Mouse (Mus musculus): ENCODE results near the gene Iqcj. TPM values are rescaled to one million over a fixed set of nuclear protein-coding genes. Genes with fewer than 3 reads are reported as not detected.
A peak's percentile ranks its signal among the peaks of the same experiment; 100 is the strongest.

Iqcj gene
- polyA plus RNA-seq, 1 experiment: not detected

DNA sequence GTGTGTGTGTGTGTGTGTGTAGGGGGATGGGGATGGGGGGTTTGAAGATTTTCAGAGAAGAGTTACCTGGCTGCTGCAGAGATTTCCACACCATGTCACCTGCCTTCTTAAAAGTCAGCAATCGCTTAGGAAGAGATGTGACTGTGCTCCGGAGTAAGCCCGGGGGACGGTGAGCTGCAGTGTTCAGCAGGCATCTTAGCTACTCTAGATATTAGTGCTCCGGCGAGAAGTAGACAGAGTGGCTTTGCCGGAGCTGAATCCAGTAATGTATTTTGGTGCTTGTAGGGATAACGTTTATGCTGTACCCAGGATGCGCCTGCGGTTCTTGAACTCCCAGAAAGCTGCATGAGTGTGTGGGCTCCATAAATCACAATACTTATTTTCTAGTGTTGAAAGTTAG lies 748 bp downstream of the Iqcj start:
- H3K36me3 ChIP-seq (ENCODE audit: control insufficient read depth, insufficient read depth): no peaks in the 10 kb centered on the region
- no peak overlapping the region for H3K4me2 ChIP-seq (ENCODE audit: low read depth)
- TF ChIP-seq POLR2A (IDR thresholded peaks at IDR 0.05; ENCODE audit: insufficient read length, low read depth): no peak
- no peak for TF ChIP-seq POLR2AphosphoS2 (IDR thresholded peaks at IDR 0.05; ENCODE audit: insufficient read length, low read depth)
- no peak for TF ChIP-seq E2F4 (IDR thresholded peaks at IDR 0.05; ENCODE audit: insufficient read depth)
- TF ChIP-seq USF1 (IDR thresholded peaks at IDR 0.05; ENCODE audit: low read depth): no peak
- TF ChIP-seq SRF (IDR thresholded peaks at IDR 0.05; ENCODE audit: control insufficient read depth, insufficient read length, low read depth): no peak
- no peak for TF ChIP-seq TCF3 (IDR thresholded peaks at IDR 0.05; ENCODE audit: insufficient read length, low read depth)
- no peak for TF ChIP-seq MYOG (IDR thresholded peaks at IDR 0.05; ENCODE audit: control insufficient read depth in 1 of 3, insufficient read depth in 1 of 3, insufficient read length in 2 of 3, low read depth in 2 of 3)
- TF ChIP-seq MYOD1 (IDR thresholded peaks at IDR 0.05; ENCODE audit: control insufficient read depth in 1 of 3, insufficient read length in 2 of 3, low read depth in 2 of 3): no peak
- TF ChIP-seq MAX (IDR thresholded peaks at IDR 0.05; ENCODE audit: low read depth): no peak
- TF ChIP-seq TCF12 (IDR thresholded peaks at IDR 0.05; ENCODE audit: insufficient read depth, poor library complexity, severe bottlenecking): no peak
- no peak for TF ChIP-seq REST (IDR thresholded peaks at IDR 0.05; ENCODE audit: insufficient read depth, insufficient read length)
- no peak for TF ChIP-seq CEBPB (IDR thresholded peaks at IDR 0.05; ENCODE audit: insufficient read depth, poor library complexity, severe bottlenecking)
- H3ac ChIP-seq (ENCODE audit: control insufficient read depth, insufficient read length): no peak overlapping the region
- H3K79me2 ChIP-seq (ENCODE audit: control insufficient read depth, insufficient read depth): no peaks in the 10 kb centered on the region
- H3K4me3 ChIP-seq: no peak overlapping the region
- peaks cover 5% of the 10 kb centered on the region for H3K27me3 ChIP-seq (ENCODE audit: control insufficient read depth, insufficient read depth, insufficient read length)

DNA sequence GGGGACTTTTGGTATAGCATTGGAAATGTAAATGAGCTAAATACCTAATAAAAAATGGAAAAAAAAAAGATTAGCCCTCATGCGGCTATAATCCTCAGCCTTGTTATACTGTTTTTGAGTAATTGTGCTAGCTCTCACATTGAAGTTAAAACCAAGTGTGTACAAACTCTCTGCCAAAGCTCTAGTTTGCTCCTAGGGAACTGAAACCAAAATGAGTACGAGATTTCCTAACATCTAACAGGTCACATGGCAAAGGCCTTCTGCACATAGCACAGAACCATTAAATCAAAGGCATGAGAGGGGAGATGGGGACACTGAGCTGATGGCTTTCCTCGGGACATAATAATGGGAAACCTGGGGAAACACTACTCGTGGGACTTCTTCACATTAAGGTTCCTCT lies 10.5 kb downstream of the Iqcj start:
- TF ChIP-seq USF1 (IDR thresholded peaks at IDR 0.05; ENCODE audit: low read depth): no peak
- TF ChIP-seq REST (IDR thresholded peaks at IDR 0.05; ENCODE audit: insufficient read depth, insufficient read length): no peak
- TF ChIP-seq MYOG (IDR thresholded peaks at IDR 0.05; ENCODE audit: control insufficient read depth in 1 of 3, insufficient read depth in 1 of 3, insufficient read length in 2 of 3, low read depth in 2 of 3): no peak
- TF ChIP-seq POLR2AphosphoS2 (IDR thresholded peaks at IDR 0.05; ENCODE audit: insufficient read length, low read depth): no peak
- TF ChIP-seq TCF12 (IDR thresholded peaks at IDR 0.05; ENCODE audit: insufficient read depth, poor library complexity, severe bottlenecking): no peak
- no peak for TF ChIP-seq SRF (IDR thresholded peaks at IDR 0.05; ENCODE audit: control insufficient read depth, insufficient read length, low read depth)
- no peak for TF ChIP-seq CEBPB (IDR thresholded peaks at IDR 0.05; ENCODE audit: insufficient read depth, poor library complexity, severe bottlenecking)
- TF ChIP-seq TCF3 (IDR thresholded peaks at IDR 0.05; ENCODE audit: insufficient read length, low read depth): no peak
- TF ChIP-seq E2F4 (IDR thresholded peaks at IDR 0.05; ENCODE audit: insufficient read depth): no peak
- TF ChIP-seq MYOD1 (IDR thresholded peaks at IDR 0.05; ENCODE audit: control insufficient read depth in 1 of 3, insufficient read length in 2 of 3, low read depth in 2 of 3): no peak
- Histone ChIP-seq H3K27me3 (ENCODE audit: control insufficient read depth, insufficient read depth, insufficient read length) (no peaks in the 10 kb centered on the region), H3ac (ENCODE audit: control insufficient read depth, insufficient read length) (no peak overlapping the region), H3K36me3 (ENCODE audit: control insufficient read depth, insufficient read depth) (no peaks in the 10 kb centered on the region), H3K4me2 (ENCODE audit: low read depth) (no peak overlapping the region), H3K4me3 (no peak overlapping the region), H3K79me2 (ENCODE audit: control insufficient read depth, insufficient read depth) (no peaks in the 10 kb centered on the region)

DNA sequence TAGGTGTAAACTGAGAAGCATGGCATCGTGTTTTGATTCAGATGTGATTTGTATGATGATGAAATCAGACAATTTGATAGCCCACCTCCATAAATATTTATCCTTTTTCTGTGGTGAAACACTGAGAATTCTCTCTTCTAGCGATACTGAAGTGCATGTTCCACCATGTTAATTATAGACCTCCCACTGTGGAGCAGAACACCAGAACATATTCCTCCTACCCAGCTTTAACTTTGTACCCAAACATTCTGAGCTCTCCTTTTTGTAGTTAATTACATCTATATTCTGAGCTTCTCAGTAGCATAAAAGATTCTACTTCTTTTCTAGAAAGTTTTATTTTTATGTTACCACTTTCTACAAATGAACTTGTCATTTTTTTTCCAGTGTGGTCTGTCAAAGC lies 16.6 kb downstream of the Iqcj start:
- no peak overlapping the region for H3K4me3 ChIP-seq
- H3K4me2 ChIP-seq (ENCODE audit: low read depth): no peak overlapping the region
- H3ac ChIP-seq (ENCODE audit: control insufficient read depth, insufficient read length): no peak overlapping the region
- H3K27me3 ChIP-seq (ENCODE audit: control insufficient read depth, insufficient read depth, insufficient read length): no peaks in the 10 kb centered on the region
- H3K79me2 ChIP-seq (ENCODE audit: control insufficient read depth, insufficient read depth): no peaks in the 10 kb centered on the region
- H3K36me3 ChIP-seq (ENCODE audit: control insufficient read depth, insufficient read depth): no peaks in the 10 kb centered on the region
- TF ChIP-seq MAX (IDR thresholded peaks at IDR 0.05; ENCODE audit: low read depth) (no peak), MYOG (IDR thresholded peaks at IDR 0.05; ENCODE audit: control insufficient read depth in 1 of 3, insufficient read depth in 1 of 3, insufficient read length in 2 of 3, low read depth in 2 of 3) (no peak), MYOD1 (IDR thresholded peaks at IDR 0.05; ENCODE audit: control insufficient read depth in 1 of 3, insufficient read length in 2 of 3, low read depth in 2 of 3) (no peak), CEBPB (IDR thresholded peaks at IDR 0.05; ENCODE audit: insufficient read depth, poor library complexity, severe bottlenecking) (no peak), POLR2A (IDR thresholded peaks at IDR 0.05; ENCODE audit: insufficient read length, low read depth) (no peak), POLR2AphosphoS2 (IDR thresholded peaks at IDR 0.05; ENCODE audit: insufficient read length, low read depth) (no peak), E2F4 (IDR thresholded peaks at IDR 0.05; ENCODE audit: insufficient read depth) (no peak), SRF (IDR thresholded peaks at IDR 0.05; ENCODE audit: control insufficient read depth, insufficient read length, low read depth) (no peak), REST (IDR thresholded peaks at IDR 0.05; ENCODE audit: insufficient read depth, insufficient read length) (no peak), USF1 (IDR thresholded peaks at IDR 0.05; ENCODE audit: low read depth) (no peak), TCF12 (IDR thresholded peaks at IDR 0.05; ENCODE audit: insufficient read depth, poor library complexity, severe bottlenecking) (no peak)

DNA sequence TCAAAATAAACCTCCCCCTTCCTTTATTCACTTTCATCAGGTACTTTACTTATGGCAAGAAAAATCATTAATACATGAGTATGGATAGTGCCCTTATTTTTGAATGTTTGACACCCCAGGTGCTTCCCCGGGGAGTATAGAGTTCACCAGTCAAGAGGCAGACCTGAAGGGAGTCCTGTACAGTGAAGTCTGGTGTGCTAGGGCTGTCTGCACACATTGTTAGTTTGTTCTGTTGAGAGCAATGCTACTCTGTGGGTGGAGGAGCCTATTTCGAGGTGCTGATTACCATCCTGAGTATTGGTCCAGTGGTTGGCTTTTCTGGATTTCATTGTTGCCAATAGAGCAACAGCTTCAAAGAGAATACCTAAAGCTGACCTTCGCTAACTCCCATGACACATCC lies 26.1 kb downstream of the Iqcj start:
- Histone ChIP-seq H3K4me2 (ENCODE audit: low read depth) (peak overlapping the region; percentile 26), H3K27me3 (ENCODE audit: control insufficient read depth, insufficient read depth, insufficient read length) (no peaks in the 10 kb centered on the region), H3K79me2 (ENCODE audit: control insufficient read depth, insufficient read depth) (no peaks in the 10 kb centered on the region), H3K4me3 (no peak overlapping the region), H3ac (ENCODE audit: control insufficient read depth, insufficient read length) (no peak overlapping the region), H3K36me3 (ENCODE audit: control insufficient read depth, insufficient read depth) (no peaks in the 10 kb centered on the region)
- no peak for TF ChIP-seq E2F4 (IDR thresholded peaks at IDR 0.05; ENCODE audit: insufficient read depth)
- no peak for TF ChIP-seq USF1 (IDR thresholded peaks at IDR 0.05; ENCODE audit: low read depth)
- no peak for TF ChIP-seq POLR2AphosphoS2 (IDR thresholded peaks at IDR 0.05; ENCODE audit: insufficient read length, low read depth)
- TF ChIP-seq MYOD1 (IDR thresholded peaks at IDR 0.05; ENCODE audit: control insufficient read depth in 1 of 3, insufficient read length in 2 of 3, low read depth in 2 of 3): no peak
- TF ChIP-seq CEBPB (IDR thresholded peaks at IDR 0.05; ENCODE audit: insufficient read depth, poor library complexity, severe bottlenecking): no peak
- TF ChIP-seq SRF (IDR thresholded peaks at IDR 0.05; ENCODE audit: control insufficient read depth, insufficient read length, low read depth): no peak
- TF ChIP-seq TCF3 (IDR thresholded peaks at IDR 0.05; ENCODE audit: insufficient read length, low read depth): no peak
- no peak for TF ChIP-seq REST (IDR thresholded peaks at IDR 0.05; ENCODE audit: insufficient read depth, insufficient read length)
- no peak for TF ChIP-seq POLR2A (IDR thresholded peaks at IDR 0.05; ENCODE audit: insufficient read length, low read depth)
- TF ChIP-seq TCF12 (IDR thresholded peaks at IDR 0.05; ENCODE audit: insufficient read depth, poor library complexity, severe bottlenecking): no peak
- no peak for TF ChIP-seq MYOG (IDR thresholded peaks at IDR 0.05; ENCODE audit: control insufficient read depth in 1 of 3, insufficient read depth in 1 of 3, insufficient read length in 2 of 3, low read depth in 2 of 3)
- no peak for TF ChIP-seq MAX (IDR thresholded peaks at IDR 0.05; ENCODE audit: low read depth)

Measured in myocyte (in vitro differentiated cells).